Mouse (Mus musculus): ENCODE measurements around the gene Cdc42ep5. TPM values are rescaled to one million over a fixed set of nuclear protein-coding genes. Genes with fewer than 3 reads are reported as not detected.
"Not testable (repeated sequence)": the region's sequence is repeated elsewhere in the genome, so short reads cannot be mapped to it uniquely, and the experiment has no call there.

Cdc42ep5 gene
- polyA plus RNA-seq, 1 experiment, result 655 TPM

DNA sequence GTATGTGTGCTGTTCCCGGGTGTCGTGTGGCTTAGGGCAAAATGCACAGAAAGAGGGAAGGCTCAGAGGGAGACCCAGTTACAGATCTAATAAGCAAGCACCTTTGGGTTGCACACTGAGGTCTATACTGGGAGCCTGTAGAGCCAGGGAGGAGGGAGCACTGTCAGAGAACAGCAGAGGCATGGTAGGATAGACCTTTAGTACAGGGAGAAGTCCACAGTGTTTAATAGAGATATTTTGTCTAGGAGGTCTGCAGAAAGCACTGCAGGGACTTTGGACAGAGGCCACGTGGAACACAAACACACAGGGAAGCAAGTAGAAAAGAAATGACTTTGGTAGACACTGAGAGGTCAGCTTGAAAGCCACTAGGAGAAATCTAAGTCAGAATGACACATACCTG, 626 bp upstream of the Cdc42ep5 start:
- WGBS, result 5% methylated on average over 3 of the region's 3 CpGs
- no peaks in the 10 kb centered on the region for H3K27me3 ChIP-seq (ENCODE audit: control insufficient read depth, insufficient read depth, low read length)
- peak overlapping the region; percentile 59 for H3K4me3 ChIP-seq (ENCODE audit: low read depth, low read length)
- TF ChIP-seq CTCF (IDR thresholded peaks at IDR 0.05; ENCODE audit: extremely low read depth, insufficient read length, insufficient replicate concordance, low read depth, low read length) (no peak), POLR2A (IDR thresholded peaks at IDR 0.05; ENCODE audit: low read depth, low read length) (no peak)
- peak overlapping the region; percentile 89 for H3K27ac ChIP-seq (ENCODE audit: insufficient read depth, low read depth, low read length)
- H3K4me1 ChIP-seq (ENCODE audit: control insufficient read depth, insufficient read depth, insufficient read length, low read length), result peaks cover 5% of the 10 kb centered on the region; the same call in 1 of the 2 replicates
- peaks cover 7% of the 10 kb centered on the region; the same call in 1 of the 2 replicates for H3K36me3 ChIP-seq (ENCODE audit: control insufficient read depth, insufficient read depth, low read length)

- WGBS, result 4% methylated on average over 11 of the region's 11 CpGs
- H3K36me3 ChIP-seq (ENCODE audit: control insufficient read depth, insufficient read depth, low read length), result peaks cover 7% of the 10 kb centered on the region; the same call in 1 of the 2 replicates
- peak overlapping the region; percentile 79 for H3K4me3 ChIP-seq (ENCODE audit: low read depth, low read length)
- H3K27me3 ChIP-seq (ENCODE audit: control insufficient read depth, insufficient read depth, low read length), result no peaks in the 10 kb centered on the region
- H3K4me1 ChIP-seq (ENCODE audit: control insufficient read depth, insufficient read depth, insufficient read length, low read length), result peaks cover 5% of the 10 kb centered on the region; the same call in 1 of the 2 replicates
- peak overlapping the region; percentile 97 for H3K27ac ChIP-seq (ENCODE audit: insufficient read depth, low read depth, low read length)
- TF ChIP-seq CTCF (IDR thresholded peaks at IDR 0.05; ENCODE audit: extremely low read depth, insufficient read length, insufficient replicate concordance, low read depth, low read length) (no peak), POLR2A (IDR thresholded peaks at IDR 0.05; ENCODE audit: low read depth, low read length) (peak; percentile 48; the same call in 1 of the 2 replicates)
Observed at GRCm38 (mm10) chr7:4163571-4164072, 1.0 kb downstream of the Cdc42ep5 start.

- not testable (repeated sequence) for H3K4me1 ChIP-seq (ENCODE audit: control insufficient read depth, insufficient read depth, insufficient read length, low read length); H3K27me3 ChIP-seq (ENCODE audit: control insufficient read depth, insufficient read depth, low read length)
- 90% methylated on average over 4 of the region's 4 CpGs for WGBS
Observed at GRCm38 (mm10) chr7:4161596-4161995, 3.1 kb downstream of the Cdc42ep5 start.

DNA sequence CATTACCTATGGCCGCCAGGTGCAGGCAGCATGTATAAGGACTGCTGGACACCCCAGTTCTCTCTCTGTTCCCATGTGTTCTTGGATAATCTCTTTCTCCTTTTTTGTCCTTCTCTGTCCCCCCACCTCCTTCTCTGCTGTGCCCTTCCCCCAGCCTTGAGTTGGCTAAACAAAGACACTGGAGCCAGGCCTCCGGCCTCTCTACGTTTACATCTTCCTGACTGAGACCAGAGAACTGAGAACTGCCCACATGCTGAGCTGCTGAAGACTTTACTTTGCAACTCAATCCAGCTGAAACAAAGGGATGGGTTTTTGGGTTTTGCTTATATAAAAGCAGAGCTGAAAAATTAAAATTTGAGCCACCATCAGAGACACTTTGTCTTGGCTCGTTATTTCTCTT, 9.7 kb downstream of the Cdc42ep5 start:
- Histone ChIP-seq H3K27me3 (ENCODE audit: control insufficient read depth, insufficient read depth, low read length) (no peaks in the 10 kb centered on the region), H3K27ac (ENCODE audit: insufficient read depth, low read depth, low read length) (no peak overlapping the region), H3K4me3 (ENCODE audit: low read depth, low read length) (no peak overlapping the region), H3K4me1 (ENCODE audit: control insufficient read depth, insufficient read depth, insufficient read length, low read length) (peaks cover 14% of the 10 kb centered on the region), H3K36me3 (ENCODE audit: control insufficient read depth, insufficient read depth, low read length) (peaks cover 19% of the 10 kb centered on the region)
- TF ChIP-seq CTCF (IDR thresholded peaks at IDR 0.05; ENCODE audit: extremely low read depth, insufficient read length, insufficient replicate concordance, low read depth, low read length), result no peak
- TF ChIP-seq POLR2A (IDR thresholded peaks at IDR 0.05; ENCODE audit: low read depth, low read length), result no peak
- WGBS, result 72% methylated on average over 4 of the region's 4 CpGs

More at GRCm38 (mm10) chr7:4161596-4161995, 3.1 kb downstream of the Cdc42ep5 start:
- H3K4me3 ChIP-seq (ENCODE audit: low read depth, low read length); H3K27ac ChIP-seq (ENCODE audit: insufficient read depth, low read depth, low read length): not testable (repeated sequence)
- peaks cover 12% of the 10 kb centered on the region; the same call in 1 of the 2 replicates for H3K36me3 ChIP-seq (ENCODE audit: control insufficient read depth, insufficient read depth, low read length)

DNA sequence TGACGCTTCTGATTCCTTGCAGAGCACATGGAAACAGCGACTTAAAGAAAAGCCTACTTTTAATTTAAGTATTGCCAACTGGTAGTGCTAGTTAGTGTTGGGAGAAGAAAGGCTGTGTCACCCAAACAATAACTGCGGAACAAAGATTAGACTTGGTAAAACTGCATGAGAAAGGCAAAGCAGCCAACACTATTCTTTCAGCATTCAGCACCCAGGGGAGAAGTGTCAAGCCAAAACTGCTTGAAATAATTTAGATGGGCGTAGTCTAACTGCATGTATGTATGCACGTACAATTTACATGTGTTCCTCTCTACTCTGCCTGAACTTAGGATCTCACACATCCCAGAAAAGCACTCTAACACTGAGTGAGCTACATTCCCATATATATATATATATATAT, 10.3 kb downstream of the Cdc42ep5 start:
- WGBS, result 70% methylated on average over 5 of the region's 5 CpGs
- Histone ChIP-seq H3K4me1 (ENCODE audit: control insufficient read depth, insufficient read depth, insufficient read length, low read length) (peaks cover 14% of the 10 kb centered on the region), H3K27me3 (ENCODE audit: control insufficient read depth, insufficient read depth, low read length) (no peaks in the 10 kb centered on the region), H3K4me3 (ENCODE audit: low read depth, low read length) (no peak overlapping the region), H3K27ac (ENCODE audit: insufficient read depth, low read depth, low read length) (no peak overlapping the region), H3K36me3 (ENCODE audit: control insufficient read depth, insufficient read depth, low read length) (peaks cover 19% of the 10 kb centered on the region)
- no peak for TF ChIP-seq CTCF (IDR thresholded peaks at IDR 0.05; ENCODE audit: extremely low read depth, insufficient read length, insufficient replicate concordance, low read depth, low read length)
- TF ChIP-seq POLR2A (IDR thresholded peaks at IDR 0.05; ENCODE audit: low read depth, low read length), result no peak

DNA sequence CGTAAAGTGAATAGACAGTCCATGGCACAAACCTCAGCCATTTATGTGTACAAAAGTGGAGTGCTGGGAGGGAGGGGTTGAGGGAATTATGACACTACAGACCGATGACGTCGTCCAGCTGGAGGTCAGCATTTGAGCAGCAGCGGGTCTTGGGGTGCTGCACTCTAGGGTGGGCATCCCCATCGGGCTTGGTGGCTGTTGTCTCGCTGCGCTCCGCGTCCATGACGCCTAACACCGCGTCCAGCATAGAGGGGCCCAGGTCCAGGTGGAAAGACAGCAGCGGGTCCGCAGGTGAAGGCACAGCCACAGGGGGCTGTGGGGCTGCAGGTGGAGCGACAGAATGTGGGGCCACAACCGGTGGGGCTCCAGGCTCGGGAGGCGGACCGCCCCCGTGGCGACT, 13.4 kb downstream of the Cdc42ep5 start:
- 16% methylated on average over 22 of the region's 22 CpGs for WGBS
- TF ChIP-seq CTCF (IDR thresholded peaks at IDR 0.05; ENCODE audit: extremely low read depth, insufficient read length, insufficient replicate concordance, low read depth, low read length) (no peak), POLR2A (IDR thresholded peaks at IDR 0.05; ENCODE audit: low read depth, low read length) (no peak)
- H3K4me3 ChIP-seq (ENCODE audit: low read depth, low read length), result peak overlapping the region; percentile 59

GRCm38 (mm10) chr7:4150811-4151221, 13.8 kb downstream of the Cdc42ep5 start:
- peak overlapping the region; percentile 59 for H3K4me3 ChIP-seq (ENCODE audit: low read depth, low read length)
- H3K36me3 ChIP-seq (ENCODE audit: control insufficient read depth, insufficient read depth, low read length), result peaks cover 28% of the 10 kb centered on the region
- no peak for TF ChIP-seq CTCF (IDR thresholded peaks at IDR 0.05; ENCODE audit: extremely low read depth, insufficient read length, insufficient replicate concordance, low read depth, low read length)
- no peak; the same call in 1 of the 2 replicates for TF ChIP-seq POLR2A (IDR thresholded peaks at IDR 0.05; ENCODE audit: low read depth, low read length)
- peaks cover 26% of the 10 kb centered on the region for H3K4me1 ChIP-seq (ENCODE audit: control insufficient read depth, insufficient read depth, insufficient read length, low read length)
- H3K27me3 ChIP-seq (ENCODE audit: control insufficient read depth, insufficient read depth, low read length), result no peaks in the 10 kb centered on the region
- WGBS, result 5% methylated on average over 14 of the region's 14 CpGs
- H3K27ac ChIP-seq (ENCODE audit: insufficient read depth, low read depth, low read length), result peak overlapping the region; percentile 100

More for the DNA sequence above, 13.4 kb downstream of the Cdc42ep5 start:
- peaks cover 26% of the 10 kb centered on the region for H3K4me1 ChIP-seq (ENCODE audit: control insufficient read depth, insufficient read depth, insufficient read length, low read length)
- no peaks in the 10 kb centered on the region for H3K27me3 ChIP-seq (ENCODE audit: control insufficient read depth, insufficient read depth, low read length)
- peaks cover 28% of the 10 kb centered on the region for H3K36me3 ChIP-seq (ENCODE audit: control insufficient read depth, insufficient read depth, low read length)
- peak overlapping the region; percentile 89 for H3K27ac ChIP-seq (ENCODE audit: insufficient read depth, low read depth, low read length)
